Mouse (Mus musculus): Measurements from ENCODE around the gene Cass4. TPM values are rescaled to one million over a fixed set of nuclear protein-coding genes. Genes with fewer than 3 reads are reported as not detected.

Cass4 gene
- total and polyA plus RNA-seq, 2 experiments from 2014 or later, result 0.05 to 0.11 TPM

- no peak for TF ChIP-seq CTCF (IDR thresholded peaks at IDR 0.05)
- Histone ChIP-seq H3K9ac (replicated peaks; ENCODE audit: low read length, poor library complexity, severe bottlenecking) (no peak overlapping the region), H3K4me1 (ENCODE audit: insufficient read depth, low read length) (no peaks in the 10 kb centered on the region), H3K27me3 (ENCODE audit: insufficient read depth, low read length) (no peaks in the 10 kb centered on the region), H3K27ac (ENCODE audit: low read depth, low read length) (no peak overlapping the region), H3K9me3 (ENCODE audit: low read length) (no peaks in the 10 kb centered on the region), H3K4me2 (ENCODE audit: low read depth, low read length, poor library complexity, severe bottlenecking) (no peak overlapping the region), H3K36me3 (ENCODE audit: insufficient read depth, low read length) (no peaks in the 10 kb centered on the region), H3K4me3 (ENCODE audit: low read depth, low read length) (no peak overlapping the region)
- WGBS, result 86% methylated on average over 16 of the region's 16 CpGs
- DNase-seq (ENCODE audit: low spot score) (no peak), ATAC-seq (ENCODE audit: low FRiP score) (no peak)
Measured at GRCm38 (mm10) chr2:172481654-172482385, 88.2 kb downstream of the Cass4 start.

Other genes with a start within 250 kb of the Cass4 start
- gene Mc3r, start 145.3 kb upstream of the Cass4 start, total RNA-seq (2014; rRNA removed), result 0.60 and 0.71 TPM in 2 replicates
- gene Mc3r, start 145.3 kb upstream of the Cass4 start, polyA plus RNA-seq (2015; fragmentation: Nextera tagmentation; extraction: Ambion mirVana), result 0.94 and 1.1 TPM in 2 replicates
- 10.2 and 10.8 TPM in 2 replicates for gene Fam210b, start 48.2 kb upstream of the Cass4 start, total RNA-seq (2014; rRNA removed)
- gene Fam210b, start 48.2 kb upstream of the Cass4 start, polyA plus RNA-seq (2015; fragmentation: Nextera tagmentation; extraction: Ambion mirVana), result 21.1 and 21.9 TPM in 2 replicates
- 4.2 and 7.6 TPM in 2 replicates for gene Aurka, start 23.3 kb upstream of the Cass4 start, total RNA-seq (2014; rRNA removed)
- gene Aurka, start 23.3 kb upstream of the Cass4 start, polyA plus RNA-seq (2015; fragmentation: Nextera tagmentation; extraction: Ambion mirVana), result 5.9 and 6.2 TPM in 2 replicates
- gene Cstf1, start 23.1 kb upstream of the Cass4 start, total RNA-seq (2014; rRNA removed), result 26.6 and 28.0 TPM in 2 replicates
- gene Cstf1, start 23.1 kb upstream of the Cass4 start, polyA plus RNA-seq (2015; fragmentation: Nextera tagmentation; extraction: Ambion mirVana), result 25.0 and 27.0 TPM in 2 replicates
- 62.0 and 67.0 TPM in 2 replicates for gene Rtf2, start 46.8 kb downstream of the Cass4 start, total RNA-seq (2014; rRNA removed)
- 85.0 and 89.2 TPM in 2 replicates for gene Rtf2, start 46.8 kb downstream of the Cass4 start, polyA plus RNA-seq (2015; fragmentation: Nextera tagmentation; extraction: Ambion mirVana)
- not detected in 2 replicates for gene Gcnt7, start 64.8 kb downstream of the Cass4 start, total RNA-seq (2014; rRNA removed)
- gene Gcnt7, start 64.8 kb downstream of the Cass4 start, polyA plus RNA-seq (2015; fragmentation: Nextera tagmentation; extraction: Ambion mirVana), result 0.77 and 1.2 TPM in 2 replicates
- not detected in 2 replicates for gene Fam209, start 78.7 kb downstream of the Cass4 start, total RNA-seq (2014; rRNA removed)
- 0.43 and 0.47 TPM in 2 replicates for gene Fam209, start 78.7 kb downstream of the Cass4 start, polyA plus RNA-seq (2015; fragmentation: Nextera tagmentation; extraction: Ambion mirVana)
- 0.24 TPM in 1 of 2 replicates, not detected in the other for gene Tfap2c, start 155.8 kb downstream of the Cass4 start, total RNA-seq (2014; rRNA removed)
- not detected in 2 replicates for gene Tfap2c, start 155.8 kb downstream of the Cass4 start, polyA plus RNA-seq (2015; fragmentation: Nextera tagmentation; extraction: Ambion mirVana)

Measured in midbrain, postnatal 0 days (tissue).